Mouse (Mus musculus) erythroblast, embryonic 14.5 days (primary cell): ENCODE results near the gene Thpo. TPM values are rescaled to one million over a fixed set of nuclear protein-coding genes. Genes with fewer than 3 reads are reported as not detected.

Experiments used
- H3K27me3 ChIP-seq: 2 replicates; pipeline ENCODE4 v1.6.1; 2012; ENCODE audit warnings: inconsistent platforms; ENCODE audit not compliant: control insufficient read depth
- H3K36me3 ChIP-seq: 2 replicates; pipeline ENCODE4 v1.6.1; 2012; ENCODE audit warnings: mild to moderate bottlenecking, inconsistent platforms; ENCODE audit not compliant: control insufficient read depth
- H3K4me1 ChIP-seq: 2 replicates; pipeline ENCODE4 v1.6.1; 2012; ENCODE audit warnings: inconsistent platforms; ENCODE audit not compliant: control insufficient read depth
- H3K4me3 ChIP-seq: replicated peaks from 2 replicates; pipeline ENCODE3; 2012; ENCODE audit warnings: moderate library complexity, mild to moderate bottlenecking, inconsistent platforms
- H3K9me3 ChIP-seq: 2 replicates; pipeline ENCODE4 v1.6.1; 2012; ENCODE audit warnings: low read length, inconsistent platforms, mixed read lengths; ENCODE audit not compliant: control insufficient read depth
- GATA1 ChIP-seq: IDR thresholded peaks from 2 replicates; pipeline ENCODE4 v1.6.1; 2012; ENCODE audit warnings: low read length, inconsistent platforms, mixed read lengths
- TAL1 ChIP-seq: IDR thresholded peaks from 3 replicates; pipeline ENCODE4 v1.6.1; 2012; ENCODE audit warnings: low read length, inconsistent platforms, mixed read lengths
- polyA plus RNA-seq: library from polyadenylated mRNA; stranded (reverse); fragments of >175 nt; gene quantifications from 2 replicates; pipeline ENCODE4 v1.2.3, GENCODE M21; 2012

The Thpo gene
- polyA plus RNA-seq, 1 experiment: not detected

DNA sequence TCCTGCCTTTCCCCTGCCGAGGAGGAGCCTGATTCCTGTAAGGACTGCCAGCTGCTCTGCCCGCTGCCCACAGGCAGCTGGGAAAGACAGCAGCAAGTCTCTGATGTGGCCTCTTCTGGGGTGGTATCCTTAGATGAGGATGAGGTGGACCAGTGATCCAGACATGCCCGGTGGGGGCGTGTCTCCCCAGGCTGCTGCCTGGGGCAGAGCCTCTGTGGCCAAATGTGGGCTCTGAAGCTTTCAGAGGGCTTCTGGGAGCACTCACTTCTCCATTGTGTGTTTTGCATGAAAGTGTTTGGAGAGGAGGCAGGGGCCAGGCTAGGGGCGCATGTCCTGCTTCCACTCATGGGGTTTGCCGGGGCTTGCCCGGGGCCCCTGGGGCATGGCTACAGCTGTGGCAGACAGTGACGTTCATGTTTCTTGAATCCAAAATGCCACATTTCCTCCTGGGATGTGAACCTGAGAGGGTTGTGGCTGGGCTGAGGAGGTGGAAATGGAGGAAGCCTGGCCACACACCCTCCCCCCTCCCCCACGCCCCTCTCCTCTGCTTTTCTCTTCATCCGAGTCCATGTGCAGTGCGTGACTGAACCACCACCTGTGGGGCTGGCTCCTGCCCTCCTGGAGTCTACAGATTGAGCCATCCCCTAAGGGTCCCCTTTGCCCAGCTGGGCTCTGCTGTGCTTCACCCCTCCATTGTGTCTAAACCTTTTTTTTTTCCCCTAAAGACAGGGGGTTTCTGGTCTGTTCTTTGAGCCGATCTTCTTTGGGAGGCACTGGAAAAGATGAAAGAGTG lies 32.4 kb downstream of the Thpo start:
- H3K36me3 ChIP-seq: peaks cover 37% of the 10 kb centered on the region
- H3K9me3 ChIP-seq: no peaks in the 10 kb centered on the region
- peaks cover 23% of the 10 kb centered on the region for H3K27me3 ChIP-seq
- H3K4me3 ChIP-seq: peak overlapping the region; percentile 50
- H3K4me1 ChIP-seq: peaks cover 60% of the 10 kb centered on the region
- TF ChIP-seq TAL1 (no peak), GATA1 (no peak)

DNA sequence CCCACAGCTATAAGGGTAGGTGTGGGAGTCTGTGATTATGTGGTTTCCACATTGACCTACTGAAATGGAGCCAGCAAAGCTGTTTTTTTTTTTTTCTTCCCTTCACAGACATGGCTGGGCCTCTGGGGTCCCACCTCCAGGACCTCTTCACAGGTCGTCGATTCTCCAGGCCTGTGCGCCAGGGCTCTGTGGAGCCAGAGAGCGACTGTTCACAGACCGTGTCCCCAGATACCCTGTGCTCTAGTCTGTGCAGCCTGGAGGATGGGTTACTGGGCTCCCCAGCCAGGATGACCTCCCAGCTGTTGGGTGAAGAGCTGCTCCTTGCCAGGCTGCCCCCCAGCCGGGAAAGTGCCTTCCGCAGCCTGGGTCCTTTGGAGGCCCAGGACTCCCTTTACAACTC lies 33.0 kb downstream of the Thpo start:
- H3K4me1 ChIP-seq: peaks cover 55% of the 10 kb centered on the region
- H3K4me3 ChIP-seq: no peak overlapping the region

DNA sequence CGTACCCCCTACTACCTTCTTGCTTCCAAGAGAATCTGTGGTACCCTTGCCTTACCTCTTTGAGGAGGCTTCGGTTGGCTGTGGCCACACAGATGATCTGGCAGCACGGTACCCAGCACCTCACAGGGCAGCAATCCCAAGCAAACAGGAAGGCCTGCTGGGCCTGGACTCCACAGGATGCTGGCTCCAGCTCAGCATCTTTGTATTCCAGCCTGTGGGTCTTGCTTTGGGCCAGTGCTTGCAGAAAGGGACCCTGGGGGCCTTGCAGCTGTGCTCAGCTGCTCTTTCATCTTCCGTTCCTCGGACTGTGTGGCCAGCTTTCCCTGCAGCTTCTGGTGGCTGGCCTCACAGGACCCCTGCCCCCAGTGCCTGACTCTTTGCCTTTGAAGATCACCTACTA lies 34.3 kb downstream of the Thpo start:
- no peak for TF ChIP-seq TAL1
- no peak for TF ChIP-seq GATA1
- H3K36me3 ChIP-seq: peaks cover 18% of the 10 kb centered on the region
- peaks cover 52% of the 10 kb centered on the region for H3K4me1 ChIP-seq
- peaks cover 42% of the 10 kb centered on the region for H3K27me3 ChIP-seq
- no peak overlapping the region for H3K4me3 ChIP-seq
- H3K9me3 ChIP-seq: no peaks in the 10 kb centered on the region; the same call in 1 of the 2 replicates

More for the DNA sequence above, 33.0 kb downstream of the Thpo start:
- H3K9me3 ChIP-seq: no peaks in the 10 kb centered on the region
- H3K36me3 ChIP-seq: peaks cover 31% of the 10 kb centered on the region
- H3K27me3 ChIP-seq: peaks cover 30% of the 10 kb centered on the region
- TF ChIP-seq GATA1 (no peak), TAL1 (no peak)

DNA sequence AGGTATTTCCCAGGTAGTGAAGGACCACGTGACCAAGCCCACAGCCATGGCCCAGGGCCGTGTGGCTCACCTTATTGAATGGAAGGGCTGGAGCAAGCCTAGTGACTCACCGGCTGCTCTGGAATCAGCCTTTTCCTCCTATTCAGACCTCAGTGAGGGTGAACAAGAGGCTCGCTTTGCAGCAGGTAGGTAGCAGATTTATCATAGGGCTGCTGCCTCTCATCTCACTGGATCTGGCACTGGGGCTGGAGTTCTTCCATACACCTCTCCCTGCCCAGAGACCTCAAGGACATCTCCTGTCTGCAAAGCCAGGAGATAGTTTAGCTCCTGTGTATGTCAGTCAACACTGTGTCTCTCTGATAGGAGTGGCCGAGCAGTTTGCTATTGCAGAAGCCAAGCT lies 35.0 kb downstream of the Thpo start:
- Histone ChIP-seq H3K27me3 (peaks cover 50% of the 10 kb centered on the region), H3K36me3 (peaks cover 11% of the 10 kb centered on the region), H3K4me3 (no peak overlapping the region), H3K4me1 (peaks cover 46% of the 10 kb centered on the region), H3K9me3 (no peaks in the 10 kb centered on the region; the same call in 1 of the 2 replicates)
- TF ChIP-seq GATA1 (no peak), TAL1 (no peak)

DNA sequence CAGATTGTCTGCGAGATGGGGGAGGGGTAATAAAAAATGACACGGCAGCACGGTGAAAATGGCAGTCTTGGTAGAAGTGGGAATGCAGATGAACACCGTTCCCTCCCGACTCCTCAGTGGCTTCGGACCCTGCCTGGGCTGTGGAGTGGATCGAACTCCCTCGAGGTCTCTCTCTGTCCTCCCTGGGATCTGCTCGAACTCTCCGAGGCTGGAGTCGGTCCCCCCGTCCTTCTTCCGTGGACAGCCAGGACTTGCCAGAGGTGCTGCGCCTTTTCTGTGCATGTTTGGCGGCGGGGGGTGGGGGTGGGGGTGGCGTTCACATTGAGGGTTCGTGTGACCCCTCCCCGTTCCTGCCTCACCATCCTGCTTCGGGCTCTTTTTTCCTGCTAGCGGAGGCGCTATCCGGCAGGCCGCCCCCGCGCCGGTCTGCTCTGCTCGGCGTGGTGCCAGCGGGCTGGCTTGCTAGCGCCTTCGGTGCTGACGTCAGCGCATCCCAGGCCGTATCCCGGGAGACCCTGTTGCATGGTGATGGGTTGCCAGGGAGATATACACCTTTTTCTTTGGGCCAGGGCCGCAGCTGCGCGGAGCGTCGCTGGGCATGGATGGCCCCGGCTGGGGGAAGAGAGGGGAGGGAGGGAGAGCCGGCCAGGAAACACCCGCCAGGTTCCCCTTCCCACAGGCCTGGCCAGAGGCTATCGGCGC lies 38.5 kb downstream of the Thpo start:
- H3K4me1 ChIP-seq: peaks cover 41% of the 10 kb centered on the region
- H3K27me3 ChIP-seq: peaks cover 63% of the 10 kb centered on the region
- H3K4me3 ChIP-seq: peak overlapping the region; percentile 2
- no peaks in the 10 kb centered on the region; the same call in 1 of the 2 replicates for H3K9me3 ChIP-seq
- peaks cover 22% of the 10 kb centered on the region for H3K36me3 ChIP-seq
- TF ChIP-seq GATA1 (no peak), TAL1 (no peak)

DNA sequence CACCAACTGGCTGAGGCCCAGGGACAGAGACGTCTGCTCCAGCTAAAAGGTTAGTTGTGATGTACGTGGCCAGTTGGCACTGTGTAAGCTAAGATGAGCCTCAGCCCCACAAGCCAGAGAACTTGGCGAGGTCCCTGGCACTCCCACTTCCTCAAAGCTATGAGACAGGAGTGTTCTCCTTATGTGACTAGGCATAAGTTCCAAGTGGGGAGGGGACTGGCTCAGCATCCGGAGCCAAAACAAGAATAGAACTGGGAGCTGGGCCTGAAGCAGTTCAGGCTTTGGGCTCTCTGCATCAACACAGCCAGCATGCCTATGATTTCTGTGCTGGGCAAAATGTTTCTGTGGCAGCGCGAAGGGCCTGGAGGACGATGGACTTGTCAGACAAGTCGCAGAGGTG lies 39.5 kb downstream of the Thpo start:
- no peak for TF ChIP-seq TAL1
- TF ChIP-seq GATA1: no peak
- H3K36me3 ChIP-seq: peaks cover 32% of the 10 kb centered on the region
- H3K27me3 ChIP-seq: peaks cover 63% of the 10 kb centered on the region
- H3K9me3 ChIP-seq: no peaks in the 10 kb centered on the region; the same call in 1 of the 2 replicates
- peaks cover 44% of the 10 kb centered on the region for H3K4me1 ChIP-seq
- H3K4me3 ChIP-seq: no peak overlapping the region

DNA sequence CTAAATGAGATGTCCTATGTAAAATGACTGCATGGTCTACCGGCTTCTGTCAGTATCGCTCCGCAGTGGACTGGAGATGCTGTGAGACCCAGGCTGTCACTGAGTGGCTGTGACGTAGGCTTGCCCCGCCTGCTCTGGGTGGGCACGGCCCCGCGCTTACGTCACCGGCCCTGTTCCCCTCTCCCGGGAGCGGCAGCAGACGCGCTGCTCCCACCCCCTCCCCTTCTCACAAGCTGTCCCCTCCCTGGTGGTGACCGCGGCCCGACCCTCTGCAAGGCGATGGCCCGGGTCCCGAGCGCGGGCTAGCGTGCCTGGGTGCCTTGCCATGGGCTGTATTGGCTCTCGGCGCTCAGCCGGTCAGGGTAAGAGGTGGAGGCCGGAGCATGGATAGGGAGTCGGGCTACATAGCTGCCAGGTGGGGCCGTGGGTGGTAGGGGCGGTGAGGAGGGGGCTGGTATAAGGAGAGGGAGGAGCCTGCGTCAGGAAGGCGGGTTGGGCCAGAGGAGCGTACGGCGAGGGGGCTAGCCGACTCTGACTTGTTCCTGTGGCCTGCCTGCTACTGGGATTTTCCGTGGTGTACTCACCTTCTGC lies 41.1 kb downstream of the Thpo start, which contains the start of gene Fam131a:
Fam131a (plus strand) TSS at position 131 of the 591 bp plus-strand sequence.
- H3K4me3 ChIP-seq: peak within 1 kb of the TSS; percentile 69
- TF ChIP-seq GATA1 (no peak), TAL1 (no peak)
- no peaks in the 10 kb centered on the region; the same call in 1 of the 2 replicates for H3K9me3 ChIP-seq
- peaks cover 52% of the 10 kb centered on the region for H3K27me3 ChIP-seq
- H3K4me1 ChIP-seq: peaks cover 57% of the 10 kb centered on the region
- peaks cover 48% of the 10 kb centered on the region for H3K36me3 ChIP-seq

DNA sequence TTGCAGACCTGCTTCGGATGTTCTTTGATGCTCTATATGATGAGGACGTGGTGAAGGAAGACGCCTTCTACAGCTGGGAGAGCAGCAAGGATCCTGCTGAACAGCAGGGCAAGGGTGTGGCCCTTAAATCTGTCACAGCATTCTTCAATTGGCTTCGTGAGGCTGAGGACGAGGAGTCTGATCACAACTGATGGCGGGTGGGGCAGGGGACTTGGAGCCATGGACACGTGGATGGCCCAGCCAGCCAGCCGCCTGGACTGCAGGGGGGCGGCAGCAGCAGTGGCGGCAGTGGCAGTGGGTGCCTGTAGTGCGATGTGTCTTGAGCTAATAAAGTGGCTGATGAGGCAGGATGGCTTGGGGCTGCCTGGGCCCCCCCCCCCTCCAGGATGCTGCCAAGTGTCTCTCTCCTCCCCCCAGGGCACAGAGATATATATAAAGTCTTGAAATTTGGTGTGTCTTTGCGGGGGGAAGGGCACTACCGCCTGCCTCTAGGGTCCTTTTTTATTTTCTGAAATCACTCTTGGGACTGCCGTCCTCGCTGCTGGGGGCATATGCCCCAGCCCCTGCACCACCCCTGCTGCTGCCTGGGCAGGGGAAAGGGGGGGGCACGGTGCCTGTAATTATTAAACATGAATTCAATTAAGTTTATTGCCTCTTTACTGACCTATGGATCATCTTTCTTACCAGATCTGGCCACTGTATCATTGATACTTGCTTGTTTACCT lies 41.9 kb downstream of the Thpo start:
- no peak for TF ChIP-seq GATA1
- TF ChIP-seq TAL1: no peak
- Histone ChIP-seq H3K36me3 (peaks cover 56% of the 10 kb centered on the region), H3K4me3 (no peak overlapping the region), H3K27me3 (peaks cover 44% of the 10 kb centered on the region), H3K4me1 (peaks cover 57% of the 10 kb centered on the region), H3K9me3 (no peaks in the 10 kb centered on the region; the same call in 1 of the 2 replicates)

DNA sequence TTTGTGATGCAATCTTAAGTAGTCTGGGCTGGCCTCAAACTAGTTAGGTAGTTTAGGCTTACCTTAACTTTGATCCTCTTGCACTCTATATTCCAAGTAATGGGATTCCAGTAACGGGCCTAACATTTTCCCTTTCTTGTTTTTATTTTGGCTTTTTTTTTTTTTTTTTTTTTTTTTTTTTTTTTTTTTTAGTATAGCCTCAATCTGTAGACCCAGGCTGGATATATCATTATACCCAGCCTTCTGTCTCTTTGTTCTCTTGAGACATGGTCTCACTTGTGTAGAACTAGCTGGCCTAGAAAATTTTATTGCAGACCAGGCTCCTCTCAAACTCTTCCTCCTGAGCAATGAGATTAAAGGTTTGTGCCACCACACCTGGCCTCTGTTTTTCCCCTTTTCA lies 42.7 kb downstream of the Thpo start:
- Histone ChIP-seq H3K27me3 (peaks cover 37% of the 10 kb centered on the region), H3K4me1 (peaks cover 58% of the 10 kb centered on the region), H3K4me3 (no peak overlapping the region), H3K9me3 (no peaks in the 10 kb centered on the region; the same call in 1 of the 2 replicates), H3K36me3 (peaks cover 64% of the 10 kb centered on the region)
- TF ChIP-seq GATA1 (no peak), TAL1 (no peak)
